ENCODE assay signal across 9 mouse cellular contexts in the genomic region with DNA sequence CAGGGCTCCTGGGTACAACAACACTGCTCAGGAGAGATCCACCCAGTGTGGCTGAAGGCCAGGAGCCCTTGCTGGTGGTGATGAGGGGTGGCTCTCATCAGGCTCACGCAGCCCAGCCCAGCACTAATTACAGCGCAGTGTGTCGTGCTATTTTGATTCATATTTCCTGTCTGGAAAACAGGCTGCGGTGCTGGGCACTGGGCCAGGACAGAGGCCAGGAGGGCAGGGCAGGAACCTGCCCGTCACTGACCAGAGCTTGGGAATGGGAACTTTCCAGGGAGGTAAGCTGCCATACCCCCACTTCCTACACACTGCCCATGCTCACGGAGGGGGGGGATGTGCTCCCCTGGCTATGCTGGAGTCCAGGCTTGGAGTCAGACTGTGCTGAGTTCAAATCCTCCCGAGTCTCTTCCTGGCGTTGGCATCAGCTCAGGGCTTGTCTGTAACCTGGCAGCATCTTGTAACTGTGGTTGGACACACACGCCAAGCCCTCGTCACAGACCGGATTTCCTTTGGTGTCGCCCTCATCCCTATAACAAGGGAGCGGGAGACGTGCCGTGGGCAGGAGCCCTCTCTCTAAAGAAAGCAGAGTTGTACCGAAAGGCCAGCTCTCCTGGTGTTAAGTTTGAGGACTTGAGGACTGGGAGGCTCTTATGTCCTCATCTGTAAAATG.
DNase-seq lines count a peak whose midpoint lies in the region; ATAC-seq lines count a peak whose summit lies in the region.
"Had no signal": no experiment of that assay in that cellular context is flagged by ENCODE, and none has a peak within 500 bp of the region (broad histone marks: within the 10 kb centered on the region; RNA-seq: fewer than 3 reads in every experiment).

No protein-coding gene starts in this region.

- no peaks in the 10 kb centered on the region for H3K27me3 ChIP-seq in lung, embryonic 15.5 days

- 52% methylated on average over 16 of the region's 16 CpGs for WGBS in lung, embryonic 15.5 days

- peak; percentile 77 for ATAC-seq in lung, embryonic 15.5 days (ENCODE audit: borderline replicate concordance, extremely low read depth, low FRiP score, low TSS enrichment)

- peaks cover 18% of the 10 kb centered on the region for H3K4me1 ChIP-seq in lung, embryonic 15.5 days

- no peak overlapping the region; the same call in 1 of the 2 replicates for H3K4me2 ChIP-seq in lung, embryonic 15.5 days

- no peak overlapping the region for H3K27ac ChIP-seq in lung, embryonic 15.5 days
- H3K27ac ChIP-seq: liver, embryonic 14.5 days had no signal

- H3K9me3 ChIP-seq in lung, embryonic 15.5 days = no peaks in the 10 kb centered on the region

- peak; percentile 78 to 83 for DNase-seq in adrenal gland, adult (ENCODE audit: inconsistent age in 2 of 2, low spot score in 1 of 2)
- DNase-seq in fibroblast of lung, adult 2 months (ENCODE audit: low read depth) = peak; percentile 95
- DNase-seq in heart, postnatal 4 days = peak; percentile 87
- no peak for DNase-seq in left cerebral cortex, adult 11 months (ENCODE audit: low spot score)
- DNase-seq in left cerebral cortex, adult 18-20 months (ENCODE audit: low spot score in 2 of 2) = no peak
- DNase-seq in thymus, postnatal 14 days = no peak
- no peak for DNase-seq in layer of hippocampus, postnatal 36 days

- H3K36me3 ChIP-seq in lung, embryonic 15.5 days = no peaks in the 10 kb centered on the region

- H3K4me3 ChIP-seq in lung, embryonic 15.5 days = no peak overlapping the region

- no peak overlapping the region for H3K9ac ChIP-seq in lung, embryonic 15.5 days
- H3K9ac ChIP-seq: liver, embryonic 14.5 days had no signal

Comparison
In these comparisons a context has a peak if more than half of its experiments do, and no peak if none do; other contexts are left out.
1. DNase-seq: peak in adrenal gland, adult (2 of 2), fibroblast of lung, adult 2 months (single experiment) and heart, postnatal 4 days (single experiment); none in left cerebral cortex, adult 11 months (single experiment), left cerebral cortex, adult 18-20 months (0 of 2), thymus, postnatal 14 days (single experiment) and layer of hippocampus, postnatal 36 days (0 of 2).